Mouse (Mus musculus): ENCODE measurements around the gene Pcnx2. TPM values are rescaled to one million over a fixed set of nuclear protein-coding genes. Genes with fewer than 3 reads are reported as not detected.

Gene Pcnx2
- polyA plus RNA-seq, 1 experiment from 2014 or later, result 0.74 TPM

DNA sequence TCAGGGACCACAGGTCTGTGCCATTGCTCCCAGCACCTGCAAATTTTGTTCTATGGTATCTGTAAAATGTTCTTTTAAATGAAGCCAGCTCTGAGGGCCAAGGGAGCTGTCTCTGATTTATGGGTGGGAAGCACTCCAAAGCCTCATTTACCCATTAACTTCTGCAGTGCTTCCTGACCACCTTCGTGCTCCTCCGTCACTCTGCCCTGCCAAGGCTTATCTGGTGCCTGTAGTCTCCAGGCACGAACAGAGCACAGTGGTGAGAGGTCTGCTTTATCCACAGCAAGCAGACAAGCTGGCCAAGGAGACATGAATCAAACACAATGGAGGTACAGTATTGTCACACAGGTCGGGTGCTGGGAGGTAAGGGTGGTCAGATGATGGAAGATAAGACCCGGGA is 44.8 kb downstream of the Pcnx2 start:
- no peak overlapping the region for H3K4me2 ChIP-seq
- DNase-seq (ENCODE audit: low spot score, missing footprints), result no peak
- H3K9ac ChIP-seq (ENCODE audit: low read length), result no peak overlapping the region
- H3K9me3 ChIP-seq (ENCODE audit: control insufficient read depth, low read length), result no peaks in the 10 kb centered on the region
- no peaks in the 10 kb centered on the region for H3K27me3 ChIP-seq (ENCODE audit: control insufficient read depth, insufficient read depth, low read length)
- ATAC-seq (ENCODE audit: low FRiP score), result no peak
- no peaks in the 10 kb centered on the region; the same call in 1 of the 2 replicates for H3K4me1 ChIP-seq (ENCODE audit: control insufficient read depth, insufficient read depth, low read length)
- no peak overlapping the region for H3K27ac ChIP-seq (ENCODE audit: low read depth, low read length)
- H3K36me3 ChIP-seq (ENCODE audit: control insufficient read depth, insufficient read depth, low read length), result no peaks in the 10 kb centered on the region
- H3K4me3 ChIP-seq (ENCODE audit: low read depth, low read length), result no peak overlapping the region
- 82% methylated on average over 5 of the region's 5 CpGs for WGBS

DNA sequence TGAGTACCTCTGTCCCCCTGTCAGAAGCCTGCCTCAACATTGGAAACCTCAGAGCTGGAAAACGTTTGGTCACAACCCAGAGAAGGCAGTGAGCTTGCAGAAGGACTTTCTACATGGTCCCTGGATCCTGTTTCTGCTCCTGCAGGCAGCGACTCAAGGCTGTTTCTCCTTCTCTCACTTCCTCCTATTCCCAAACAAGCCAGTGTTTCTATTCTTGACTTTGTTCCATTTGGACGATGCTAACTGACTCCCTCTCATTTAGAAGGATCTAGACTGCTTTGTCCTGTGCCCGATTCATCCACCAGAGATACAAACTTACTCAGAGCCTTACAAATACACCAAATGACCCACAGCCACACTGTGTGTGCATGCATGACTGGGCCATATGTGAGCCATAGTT is 48.9 kb downstream of the Pcnx2 start:
- DNase-seq (ENCODE audit: low spot score, missing footprints) (no peak), ATAC-seq (ENCODE audit: low FRiP score) (no peak)
- Histone ChIP-seq H3K36me3 (ENCODE audit: control insufficient read depth, insufficient read depth, low read length) (no peaks in the 10 kb centered on the region), H3K9ac (ENCODE audit: low read length) (no peak overlapping the region), H3K27ac (ENCODE audit: low read depth, low read length) (no peak overlapping the region), H3K27me3 (ENCODE audit: control insufficient read depth, insufficient read depth, low read length) (no peaks in the 10 kb centered on the region), H3K4me3 (ENCODE audit: low read depth, low read length) (no peak overlapping the region), H3K4me1 (ENCODE audit: control insufficient read depth, insufficient read depth, low read length) (no peaks in the 10 kb centered on the region), H3K4me2 (no peak overlapping the region), H3K9me3 (ENCODE audit: control insufficient read depth, low read length) (no peaks in the 10 kb centered on the region)
- WGBS, result 83% methylated on average over 4 of the region's 4 CpGs

DNA sequence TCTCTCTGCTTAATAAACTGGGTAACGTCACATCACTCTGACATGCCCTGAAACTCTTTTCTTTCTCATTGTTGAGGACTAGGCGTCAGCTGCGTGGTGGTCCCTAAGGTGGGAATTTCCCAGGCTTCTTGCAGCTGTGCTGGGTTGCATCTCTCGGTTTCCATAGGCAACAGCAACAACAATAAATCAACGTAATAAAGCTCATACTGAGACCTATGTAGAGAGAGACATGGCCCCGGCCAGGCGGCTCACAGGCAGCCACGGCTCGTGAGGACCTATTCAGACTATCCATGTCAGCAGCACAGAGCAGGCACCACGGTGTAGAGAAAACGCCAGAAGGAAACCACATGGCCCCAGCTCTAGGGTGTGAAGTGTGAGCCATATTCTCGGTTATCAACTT is 50.3 kb downstream of the Pcnx2 start:
- Histone ChIP-seq H3K36me3 (ENCODE audit: control insufficient read depth, insufficient read depth, low read length) (no peaks in the 10 kb centered on the region), H3K9ac (ENCODE audit: low read length) (no peak overlapping the region), H3K9me3 (ENCODE audit: control insufficient read depth, low read length) (no peaks in the 10 kb centered on the region), H3K4me3 (ENCODE audit: low read depth, low read length) (no peak overlapping the region), H3K27me3 (ENCODE audit: control insufficient read depth, insufficient read depth, low read length) (no peaks in the 10 kb centered on the region), H3K4me1 (ENCODE audit: control insufficient read depth, insufficient read depth, low read length) (peaks cover 7% of the 10 kb centered on the region), H3K27ac (ENCODE audit: low read depth, low read length) (no peak overlapping the region), H3K4me2 (no peak overlapping the region)
- ATAC-seq (ENCODE audit: low FRiP score) (no peak), DNase-seq (ENCODE audit: low spot score, missing footprints) (no peak)
- WGBS, result 65% methylated on average over 12 of the region's 12 CpGs

DNA sequence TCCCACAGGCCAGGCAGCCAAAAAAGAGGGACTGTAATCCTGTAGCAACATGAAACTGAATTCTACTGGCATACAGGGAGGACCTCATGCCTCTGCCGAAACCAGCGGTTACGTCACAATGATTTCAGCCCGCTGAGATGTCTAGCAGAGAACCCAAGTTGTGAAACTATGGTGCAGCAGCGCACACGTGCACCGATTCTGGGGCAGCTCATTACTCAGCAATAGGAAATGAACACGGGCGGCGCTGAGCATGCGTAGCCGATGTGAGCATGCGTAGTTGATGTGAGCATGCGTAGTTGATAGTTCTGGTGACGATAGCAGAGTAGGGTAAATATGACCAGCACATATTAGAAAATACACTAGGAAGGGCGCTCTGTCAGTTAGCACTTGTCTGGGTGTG is 52.8 kb downstream of the Pcnx2 start:
- peaks cover 9% of the 10 kb centered on the region for H3K4me1 ChIP-seq (ENCODE audit: control insufficient read depth, insufficient read depth, low read length)
- H3K4me3 ChIP-seq (ENCODE audit: low read depth, low read length), result no peak overlapping the region
- H3K9me3 ChIP-seq (ENCODE audit: control insufficient read depth, low read length), result no peaks in the 10 kb centered on the region
- H3K9ac ChIP-seq (ENCODE audit: low read length), result no peak overlapping the region
- 96% methylated on average over 16 of the region's 16 CpGs for WGBS
- no peak overlapping the region for H3K4me2 ChIP-seq
- H3K27me3 ChIP-seq (ENCODE audit: control insufficient read depth, insufficient read depth, low read length), result no peaks in the 10 kb centered on the region
- H3K27ac ChIP-seq (ENCODE audit: low read depth, low read length), result no peak overlapping the region
- ATAC-seq (ENCODE audit: low FRiP score), result no peak
- no peak for DNase-seq (ENCODE audit: low spot score, missing footprints)
- no peaks in the 10 kb centered on the region for H3K36me3 ChIP-seq (ENCODE audit: control insufficient read depth, insufficient read depth, low read length)

DNA sequence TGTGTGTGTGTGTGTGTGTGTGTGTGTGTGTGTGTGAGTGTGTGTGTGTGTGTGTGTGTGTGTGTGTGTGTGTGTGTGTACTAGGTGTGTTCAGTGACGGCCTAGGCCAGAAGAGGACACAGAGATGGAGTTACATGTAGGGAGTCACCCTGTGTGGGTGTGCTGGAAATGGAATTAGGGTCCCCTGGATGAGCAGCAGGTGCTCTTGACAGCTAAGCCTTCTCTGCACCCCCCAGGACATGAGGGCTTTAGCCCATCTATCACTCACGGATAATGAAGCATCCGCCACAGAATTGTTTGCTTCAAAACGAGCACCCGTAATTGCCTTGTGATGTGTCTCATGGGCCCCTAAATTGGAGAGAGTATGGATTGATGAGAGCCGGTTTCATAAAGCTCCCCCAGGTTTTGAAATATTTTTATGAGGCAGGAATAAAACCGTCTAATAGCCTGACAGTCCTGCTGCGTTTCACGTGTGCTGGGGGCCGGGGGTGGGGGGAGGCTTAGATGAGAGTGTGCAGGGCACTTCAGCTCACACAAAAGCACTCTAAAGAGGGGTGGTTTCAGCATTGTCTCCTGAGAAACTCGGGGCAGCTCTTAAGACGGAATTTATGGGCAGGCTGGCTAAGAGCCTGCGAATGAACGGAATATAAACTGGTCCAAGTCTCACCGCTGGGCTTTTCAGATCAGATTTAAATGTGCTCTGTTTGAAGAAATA is 54.8 kb downstream of the Pcnx2 start:
- no peaks in the 10 kb centered on the region for H3K27me3 ChIP-seq (ENCODE audit: control insufficient read depth, insufficient read depth, low read length)
- peak overlapping the region; percentile 25; the same call in 1 of the 2 replicates for H3K9ac ChIP-seq (ENCODE audit: low read length)
- DNase-seq (ENCODE audit: low spot score, missing footprints) (no peak), ATAC-seq (ENCODE audit: low FRiP score) (no peak)
- no peaks in the 10 kb centered on the region for H3K36me3 ChIP-seq (ENCODE audit: control insufficient read depth, insufficient read depth, low read length)
- peak overlapping the region; percentile 6; the same call in 1 of the 2 replicates for H3K4me2 ChIP-seq
- H3K4me1 ChIP-seq (ENCODE audit: control insufficient read depth, insufficient read depth, low read length), result peaks cover 9% of the 10 kb centered on the region
- WGBS, result 50% methylated on average over 15 of the region's 15 CpGs
- no peak overlapping the region for H3K4me3 ChIP-seq (ENCODE audit: low read depth, low read length)
- H3K27ac ChIP-seq (ENCODE audit: low read depth, low read length), result peak overlapping the region; percentile 37
- no peaks in the 10 kb centered on the region for H3K9me3 ChIP-seq (ENCODE audit: control insufficient read depth, low read length)

DNA sequence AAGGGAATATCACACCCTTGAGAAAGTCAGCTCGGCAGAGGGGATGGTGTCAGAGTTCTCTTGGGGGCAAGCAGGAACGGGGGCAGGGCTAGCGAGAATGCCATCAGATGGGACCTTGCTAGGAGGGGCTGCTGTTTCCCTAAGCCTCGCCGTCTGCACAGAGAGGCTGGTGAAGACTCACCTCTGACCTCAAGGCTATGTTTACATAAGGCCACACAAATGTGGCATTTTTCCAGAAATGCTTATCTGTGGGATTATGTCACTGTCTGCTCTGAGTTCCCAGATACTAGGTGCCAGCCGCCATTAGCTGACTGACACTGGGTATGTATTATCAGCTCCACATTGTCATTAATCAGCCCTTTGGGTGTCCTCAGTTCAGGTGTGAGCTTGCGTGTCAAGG is 56.0 kb downstream of the Pcnx2 start:
- Histone ChIP-seq H3K9ac (ENCODE audit: low read length) (no peak overlapping the region), H3K4me2 (no peak overlapping the region), H3K27me3 (ENCODE audit: control insufficient read depth, insufficient read depth, low read length) (no peaks in the 10 kb centered on the region), H3K4me1 (ENCODE audit: control insufficient read depth, insufficient read depth, low read length) (peaks cover 9% of the 10 kb centered on the region), H3K27ac (ENCODE audit: low read depth, low read length) (no peak overlapping the region), H3K9me3 (ENCODE audit: control insufficient read depth, low read length) (no peaks in the 10 kb centered on the region), H3K36me3 (ENCODE audit: control insufficient read depth, insufficient read depth, low read length) (no peaks in the 10 kb centered on the region), H3K4me3 (ENCODE audit: low read depth, low read length) (no peak overlapping the region)
- 56% methylated on average over 7 of the region's 7 CpGs for WGBS
- DNase-seq (ENCODE audit: low spot score, missing footprints), result no peak
- no peak for ATAC-seq (ENCODE audit: low FRiP score)

DNA sequence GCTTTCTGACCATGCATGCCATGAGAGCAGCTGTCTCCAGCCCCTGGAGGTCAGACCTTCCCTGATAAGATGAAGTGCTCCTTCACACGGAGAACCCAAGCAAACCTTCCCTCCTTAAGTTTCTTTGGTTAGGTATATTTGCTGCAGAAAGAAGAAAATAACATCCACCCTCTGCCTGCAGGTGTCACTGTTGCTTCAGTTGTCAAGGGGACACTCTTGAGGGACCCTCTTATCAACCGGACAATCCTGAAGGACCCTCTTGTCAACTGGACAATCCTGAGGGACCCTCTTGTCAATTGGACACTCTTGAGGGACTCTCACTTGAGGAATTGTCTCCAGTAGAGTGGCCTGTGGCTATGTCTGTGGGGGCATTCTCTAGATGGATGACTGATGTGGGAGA is 73.4 kb downstream of the Pcnx2 start:
- Histone ChIP-seq H3K9me3 (ENCODE audit: control insufficient read depth, low read length) (no peaks in the 10 kb centered on the region), H3K4me2 (no peak overlapping the region), H3K4me3 (ENCODE audit: low read depth, low read length) (no peak overlapping the region), H3K4me1 (ENCODE audit: control insufficient read depth, insufficient read depth, low read length) (no peaks in the 10 kb centered on the region), H3K27me3 (ENCODE audit: control insufficient read depth, insufficient read depth, low read length) (no peaks in the 10 kb centered on the region), H3K27ac (ENCODE audit: low read depth, low read length) (no peak overlapping the region), H3K9ac (ENCODE audit: low read length) (no peak overlapping the region), H3K36me3 (ENCODE audit: control insufficient read depth, insufficient read depth, low read length) (no peaks in the 10 kb centered on the region)
- 35% methylated on average over 2 of the region's 2 CpGs for WGBS
- DNase-seq (ENCODE audit: low spot score, missing footprints) (peak; percentile 88), ATAC-seq (ENCODE audit: low FRiP score) (no peak)

DNA sequence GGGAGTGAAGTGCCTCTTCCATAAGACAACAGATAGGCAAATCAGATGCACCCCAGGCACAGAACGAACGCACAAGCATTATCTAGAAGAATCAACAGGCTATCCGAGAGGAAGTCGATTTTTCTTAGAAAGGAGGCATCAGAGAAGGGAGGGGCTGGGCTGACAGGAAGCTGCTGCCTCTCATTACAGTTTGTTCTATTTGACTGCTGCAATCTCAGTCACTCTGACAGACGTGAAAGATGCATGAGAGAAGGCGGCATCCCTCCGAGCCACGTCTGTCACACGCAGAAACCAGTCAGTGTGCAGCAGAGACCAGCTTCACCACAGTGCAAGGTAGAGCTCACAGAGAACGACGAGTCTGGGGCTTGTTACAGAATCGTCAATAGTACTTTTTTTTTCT is 74.4 kb downstream of the Pcnx2 start:
- DNase-seq (ENCODE audit: low spot score, missing footprints) (no peak), ATAC-seq (ENCODE audit: low FRiP score) (no peak)
- no peak overlapping the region for H3K9ac ChIP-seq (ENCODE audit: low read length)
- no peaks in the 10 kb centered on the region for H3K27me3 ChIP-seq (ENCODE audit: control insufficient read depth, insufficient read depth, low read length)
- H3K27ac ChIP-seq (ENCODE audit: low read depth, low read length), result no peak overlapping the region
- WGBS, result 83% methylated on average over 12 of the region's 12 CpGs
- H3K4me2 ChIP-seq, result no peak overlapping the region
- no peak overlapping the region for H3K4me3 ChIP-seq (ENCODE audit: low read depth, low read length)
- H3K4me1 ChIP-seq (ENCODE audit: control insufficient read depth, insufficient read depth, low read length), result no peaks in the 10 kb centered on the region
- no peaks in the 10 kb centered on the region for H3K9me3 ChIP-seq (ENCODE audit: control insufficient read depth, low read length)
- H3K36me3 ChIP-seq (ENCODE audit: control insufficient read depth, insufficient read depth, low read length), result no peaks in the 10 kb centered on the region

DNA sequence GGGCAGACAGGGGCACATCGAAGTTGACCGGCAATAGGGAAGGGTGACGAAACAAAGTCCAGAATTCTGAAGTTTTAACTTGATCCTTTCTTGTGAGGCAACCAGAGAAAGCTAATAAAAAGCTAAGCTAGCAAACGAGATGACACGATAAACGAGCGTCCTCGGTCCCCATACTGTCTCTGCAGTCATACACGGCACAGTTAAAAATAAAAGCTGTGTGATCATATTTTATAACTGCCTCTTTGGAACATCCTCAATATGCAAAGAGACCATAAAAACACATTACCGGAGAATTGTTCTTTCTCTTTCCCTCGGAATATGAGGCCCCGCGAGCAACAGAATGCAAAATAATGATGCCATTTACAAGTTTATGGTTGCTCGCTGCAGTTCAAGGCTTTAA is 76.1 kb downstream of the Pcnx2 start:
- 93% methylated on average over 14 of the region's 14 CpGs for WGBS
- no peaks in the 10 kb centered on the region for H3K36me3 ChIP-seq (ENCODE audit: control insufficient read depth, insufficient read depth, low read length)

More for the DNA sequence above, 76.1 kb downstream of the Pcnx2 start:
- no peak overlapping the region for H3K4me3 ChIP-seq (ENCODE audit: low read depth, low read length)
- no peak overlapping the region for H3K4me2 ChIP-seq
- H3K4me1 ChIP-seq (ENCODE audit: control insufficient read depth, insufficient read depth, low read length), result no peaks in the 10 kb centered on the region
- no peak for ATAC-seq (ENCODE audit: low FRiP score)
- no peak overlapping the region for H3K9ac ChIP-seq (ENCODE audit: low read length)
- no peak for DNase-seq (ENCODE audit: low spot score, missing footprints)
- H3K9me3 ChIP-seq (ENCODE audit: control insufficient read depth, low read length), result no peaks in the 10 kb centered on the region
- H3K27ac ChIP-seq (ENCODE audit: low read depth, low read length), result no peak overlapping the region
- H3K27me3 ChIP-seq (ENCODE audit: control insufficient read depth, insufficient read depth, low read length), result no peaks in the 10 kb centered on the region

Data from midbrain, embryonic 11.5 days (tissue).